Mouse (Mus musculus) liver, embryonic 14.5 days (tissue): Measurements from ENCODE around the gene Lactbl1.

Experiments
- CTCF ChIP-seq: IDR thresholded peaks from 2 replicates; pipeline ENCODE4 v1.5.1; 2016; ENCODE audit warnings: antibody characterized with exemption, low read depth, control low read depth
- EP300 ChIP-seq: IDR thresholded peaks from 2 replicates; pipeline ENCODE4 v1.6.1; 2016; ENCODE audit warnings: antibody characterized with exemption, low read depth

DNA sequence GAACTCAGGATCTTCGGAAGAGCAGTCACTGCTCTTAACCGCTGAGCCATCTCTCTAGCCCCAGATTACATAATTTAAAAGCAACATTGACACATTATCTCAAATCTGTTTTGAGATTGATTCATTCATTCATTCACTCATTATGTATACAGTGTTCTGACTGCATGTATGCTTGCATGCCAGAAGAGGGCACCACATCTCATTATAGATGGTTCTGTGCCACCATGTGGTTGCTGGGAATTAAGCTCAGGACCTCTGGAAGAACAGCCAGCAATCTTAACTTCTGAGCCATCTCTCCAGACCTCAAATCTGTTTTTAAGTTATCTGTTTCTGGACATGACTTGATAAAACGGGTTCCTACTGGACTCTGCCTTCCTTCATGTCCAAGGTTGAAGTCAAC lies 22.6 kb upstream of the Lactbl1 start:
- TF ChIP-seq CTCF (peak; percentile 44), EP300 (no peak)
